Mouse (Mus musculus) midbrain, embryonic 13.5 days (tissue): ENCODE data around the gene Gm4767. TPM values are rescaled to one million over a fixed set of nuclear protein-coding genes. Genes with fewer than 3 reads are reported as not detected.
"Not testable (repeated sequence)": the region's sequence is repeated elsewhere in the genome, so short reads cannot be mapped to it uniquely, and the experiment has no call there.

Experiments used
- ATAC-seq: fragments of 200-750 bp; cut with Nextera tagmentation; 2 replicates; pipeline ENCODE4 v1.8.0; 2017; ENCODE audit warnings: mild to moderate bottlenecking, moderate TSS enrichment, moderate library complexity
- H3K27ac ChIP-seq: fragments of 300-500 bp; sonication (generic); 2 replicates; pipeline ENCODE4 v1.5.1; 2015; ENCODE audit warnings: inconsistent platforms, mild to moderate bottlenecking, moderate library complexity
- H3K27me3 ChIP-seq: fragments of 300-500 bp; sonication (generic); 2 replicates; pipeline ENCODE4 v1.6.1; 2015; ENCODE audit warnings: mild to moderate bottlenecking, inconsistent platforms
- H3K36me3 ChIP-seq: fragments of 300-500 bp; sonication (generic); 2 replicates; pipeline ENCODE4 v1.6.1; 2015; ENCODE audit warnings: mild to moderate bottlenecking, inconsistent platforms
- H3K4me1 ChIP-seq: fragments of 300-500 bp; sonication (generic); replicated peaks from 2 replicates; pipeline ENCODE4 v1.6.1; 2015; ENCODE audit warnings: inconsistent platforms
- H3K4me2 ChIP-seq: fragments of 300-500 bp; sonication (generic); replicated peaks from 2 replicates; pipeline ENCODE4 v1.6.1; 2015; ENCODE audit warnings: moderate library complexity, mild to moderate bottlenecking, inconsistent platforms
- H3K4me3 ChIP-seq: fragments of 300-500 bp; sonication (generic); replicated peaks from 2 replicates; pipeline ENCODE4 v1.5.1; 2015; ENCODE audit warnings: mild to moderate bottlenecking, inconsistent platforms
- H3K9ac ChIP-seq: fragments of 300-500 bp; sonication (generic); replicated peaks from 2 replicates; pipeline ENCODE4 v1.6.1; 2015; ENCODE audit warnings: mild to moderate bottlenecking, inconsistent platforms
- H3K9me3 ChIP-seq: fragments of 300-500 bp; sonication (generic); 2 replicates; pipeline ENCODE4 v1.6.1; 2016; ENCODE audit warnings: mild to moderate bottlenecking, inconsistent platforms
- WGBS: fragments of 180-500 bp; shearing (Covaris S2); methylation state at CpG from one replicate; pipeline ENCODE4 v1.1.7; 2015; 5-methylcytosine and 5-hydroxymethylcytosine counted together
- polyA plus RNA-seq: library from polyadenylated mRNA; unstranded; fragments of >200 nt; fragmentation: Nextera tagmentation; extraction: Ambion mirVana; gene quantifications from 2 replicates; pipeline ENCODE4 v1.2.1, GENCODE M21; 2015

The Gm4767 gene
- polyA plus RNA-seq: 3.1 and 3.2 TPM in 2 replicates

DNA sequence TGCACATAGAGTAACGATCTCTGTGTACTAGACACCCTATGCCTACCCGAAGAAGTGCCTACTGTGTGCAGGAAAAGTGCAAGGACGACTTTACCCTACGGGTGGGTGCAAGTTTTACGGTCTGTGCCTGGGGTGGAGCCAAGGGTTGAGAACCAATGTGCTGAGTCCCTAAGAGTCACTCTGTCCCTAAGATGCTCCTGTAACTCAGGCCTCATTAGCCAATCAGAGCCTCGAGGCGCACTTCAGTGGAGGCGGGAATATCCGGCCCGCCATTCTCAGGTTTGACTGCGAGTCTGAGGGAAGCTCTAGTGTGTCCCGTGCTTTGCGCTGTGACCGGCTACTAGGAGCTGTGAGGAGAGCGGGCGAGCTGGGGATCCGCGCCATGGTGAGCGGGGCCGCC, at the start of gene Gm4767:
Gene Gm4767, plus strand, starts transcription at position 288 of the 400 bp plus-strand sequence.
- not testable (repeated sequence) for ATAC-seq, H3K9ac ChIP-seq, H3K9me3 ChIP-seq, H3K4me2 ChIP-seq, H3K36me3 ChIP-seq, H3K27me3 ChIP-seq, H3K4me1 ChIP-seq, H3K27ac ChIP-seq, H3K4me3 ChIP-seq
- WGBS: 28% methylated on average over 14 of the region's 20 CpGs

- no CpG with 5 or more reads among the region's 43 CpGs for WGBS
- H3K36me3 ChIP-seq, H3K27me3 ChIP-seq, H3K4me3 ChIP-seq, H3K27ac ChIP-seq, H3K9me3 ChIP-seq, H3K9ac ChIP-seq, H3K4me2 ChIP-seq, H3K4me1 ChIP-seq: not testable (repeated sequence)
- peak; percentile 98 for ATAC-seq
Measured at GRCm38 (mm10) chr10:81770506-81771403, 41.2 kb upstream of the Gm4767 start, which contains the start of gene Gm3055. Gene Gm3055 (minus strand): TSS chr10:81771161.

DNA sequence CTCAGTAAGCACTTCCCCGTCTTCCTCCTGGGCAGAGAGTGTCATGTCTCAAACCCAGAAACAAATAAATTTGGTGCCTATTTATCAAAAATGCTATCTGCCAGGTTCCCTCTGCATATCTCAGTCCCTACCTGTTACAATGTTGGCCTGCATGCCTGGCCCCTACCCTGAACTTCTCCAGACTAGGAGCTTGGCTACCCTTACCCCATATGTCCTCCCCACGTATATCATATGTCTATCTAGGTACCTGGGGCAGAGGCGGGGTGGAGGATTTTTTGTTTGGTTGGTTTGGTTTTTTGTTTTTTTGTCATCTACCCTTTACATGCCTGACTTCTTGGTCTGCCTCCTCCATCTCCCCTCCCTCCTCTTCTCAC, 40.6 kb upstream of the Gm4767 start:
- H3K4me2 ChIP-seq, H3K36me3 ChIP-seq, H3K4me3 ChIP-seq, H3K4me1 ChIP-seq, H3K9me3 ChIP-seq, H3K9ac ChIP-seq, H3K27ac ChIP-seq, H3K27me3 ChIP-seq: not testable (repeated sequence)
- ATAC-seq: peak; percentile 74
- WGBS: no CpG with 5 or more reads among the region's 3 CpGs

DNA sequence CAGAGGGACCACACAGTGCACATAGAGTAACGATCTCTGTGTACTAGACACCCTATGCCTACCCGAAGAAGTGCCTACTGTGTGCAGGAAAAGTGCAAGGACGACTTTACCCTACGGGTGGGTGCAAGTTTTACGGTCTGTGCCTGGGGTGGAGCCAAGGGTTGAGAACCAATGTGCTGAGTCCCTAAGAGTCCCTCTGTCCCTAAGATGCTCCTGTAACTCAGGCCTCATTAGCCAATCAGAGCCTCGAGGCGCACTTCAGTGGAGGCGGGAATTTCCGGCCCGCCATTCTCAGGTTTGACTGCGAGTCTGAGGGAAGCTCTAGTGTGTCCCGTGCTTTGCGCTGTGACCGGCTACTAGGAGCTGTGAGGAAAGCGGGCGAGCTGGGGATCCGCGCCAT, 34.2 kb downstream of the Gm4767 start:
- not testable (repeated sequence) for H3K9me3 ChIP-seq, H3K4me1 ChIP-seq, H3K9ac ChIP-seq, H3K4me2 ChIP-seq, H3K27ac ChIP-seq, H3K27me3 ChIP-seq, ATAC-seq, H3K36me3 ChIP-seq, H3K4me3 ChIP-seq
- WGBS: no CpG with 5 or more reads among the region's 18 CpGs

DNA sequence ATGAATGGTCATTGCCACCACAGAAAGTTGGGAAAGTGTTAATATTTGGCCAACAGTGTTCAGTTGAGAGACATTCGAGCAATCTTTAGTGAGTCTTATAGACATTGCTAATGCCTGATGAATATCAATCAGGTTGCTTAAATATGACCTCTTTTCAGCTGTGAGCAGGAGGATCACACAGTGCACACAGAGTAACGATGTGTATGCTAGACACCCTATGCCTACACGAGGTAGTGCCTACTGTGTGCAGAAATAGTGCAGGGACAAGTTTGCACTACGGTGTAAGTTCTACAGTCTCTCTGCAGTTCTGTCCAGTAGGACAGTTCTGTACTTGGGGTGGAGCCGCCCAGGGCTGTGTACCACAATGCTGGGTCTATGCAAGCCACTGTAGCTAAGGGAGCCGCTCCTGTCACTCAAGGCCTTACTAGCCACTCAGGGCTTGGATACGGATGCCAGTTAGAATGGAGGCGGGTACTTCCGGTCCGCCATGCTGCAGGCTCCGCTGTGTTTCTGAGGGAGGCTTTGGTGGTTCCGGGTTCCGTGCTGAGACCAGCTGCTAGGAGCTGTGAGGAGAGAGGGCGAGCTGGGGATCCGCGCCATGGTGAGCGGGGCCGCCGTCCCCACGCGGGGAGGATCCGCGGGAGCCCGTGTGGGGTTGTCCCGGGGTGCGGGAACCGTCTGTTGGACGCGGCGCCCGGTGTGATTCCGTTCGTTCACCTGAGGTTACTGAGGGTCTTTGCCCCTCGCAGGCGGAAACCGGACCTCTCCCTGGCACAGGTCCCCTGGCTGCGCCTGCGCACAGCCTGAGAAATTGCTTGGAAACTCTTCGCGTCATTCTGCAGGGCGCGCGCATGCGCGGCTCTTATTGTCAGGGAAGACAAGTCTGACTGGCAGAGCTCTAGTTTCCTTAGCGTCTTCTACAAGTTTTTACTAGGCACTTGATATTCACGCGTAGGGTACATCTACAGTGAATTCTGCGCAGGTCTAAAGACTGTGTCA, 51.7 kb downstream of the Gm4767 start, which contains the start of gene Gm32687:
Gene Gm32687, plus strand, starts transcription at position 526 of the 999 bp plus-strand sequence.
- 25% methylated on average over 6 of the region's 49 CpGs for WGBS
- H3K36me3 ChIP-seq, H3K9me3 ChIP-seq, H3K4me2 ChIP-seq, H3K27me3 ChIP-seq, H3K4me1 ChIP-seq, H3K9ac ChIP-seq, H3K4me3 ChIP-seq, H3K27ac ChIP-seq: not testable (repeated sequence)
- ATAC-seq: peak; percentile 100

Other genes starting within 250 kb of the Gm4767 start
- gene Tle2, start 237.6 kb upstream of the Gm4767 start, polyA plus RNA-seq: 23.6 and 26.2 TPM in 2 replicates
- 2.8 and 4.4 TPM in 2 replicates for gene Tle6, start 211.1 kb upstream of the Gm4767 start, polyA plus RNA-seq
- 2.9 and 3.0 TPM in 2 replicates for gene BC025920, start 205.9 kb upstream of the Gm4767 start, polyA plus RNA-seq
- 64.7 and 67.4 TPM in 2 replicates for gene Sirt6, start 184.4 kb upstream of the Gm4767 start, polyA plus RNA-seq
- gene Ankrd24, start 183.6 kb upstream of the Gm4767 start, polyA plus RNA-seq: 8.5 and 9.3 TPM in 2 replicates
- 6.7 and 6.9 TPM in 2 replicates for gene Gm10778, start 163.1 kb upstream of the Gm4767 start, polyA plus RNA-seq
- 22.7 TPM in 2 replicates for gene Zfp433, start 107.4 kb upstream of the Gm4767 start, polyA plus RNA-seq
- gene Gm3055, start 41.0 kb upstream of the Gm4767 start, polyA plus RNA-seq: 16.4 and 19.3 TPM in 2 replicates
- 11.6 and 14.8 TPM in 2 replicates for gene Gm32687, start 51.7 kb downstream of the Gm4767 start, polyA plus RNA-seq
- 6.7 and 8.2 TPM in 2 replicates for gene Zfp781, start 118.3 kb downstream of the Gm4767 start, polyA plus RNA-seq
- gene Zfp873, start 235.9 kb downstream of the Gm4767 start, polyA plus RNA-seq: 18.1 and 18.3 TPM in 2 replicates